Mouse (Mus musculus) spleen, postnatal 10 days (tissue): ENCODE measurements around the gene Cinp.
A peak's percentile ranks its signal among the peaks of the same experiment; 100 is the strongest.

Experiments used
- DNase-seq, 2 experiments: peaks; one replicate each; pipeline ENCODE4 v3.0.0; 2021 to 2022; ENCODE audit warnings: low spot score in 2 of 2

The Cinp gene

DNA sequence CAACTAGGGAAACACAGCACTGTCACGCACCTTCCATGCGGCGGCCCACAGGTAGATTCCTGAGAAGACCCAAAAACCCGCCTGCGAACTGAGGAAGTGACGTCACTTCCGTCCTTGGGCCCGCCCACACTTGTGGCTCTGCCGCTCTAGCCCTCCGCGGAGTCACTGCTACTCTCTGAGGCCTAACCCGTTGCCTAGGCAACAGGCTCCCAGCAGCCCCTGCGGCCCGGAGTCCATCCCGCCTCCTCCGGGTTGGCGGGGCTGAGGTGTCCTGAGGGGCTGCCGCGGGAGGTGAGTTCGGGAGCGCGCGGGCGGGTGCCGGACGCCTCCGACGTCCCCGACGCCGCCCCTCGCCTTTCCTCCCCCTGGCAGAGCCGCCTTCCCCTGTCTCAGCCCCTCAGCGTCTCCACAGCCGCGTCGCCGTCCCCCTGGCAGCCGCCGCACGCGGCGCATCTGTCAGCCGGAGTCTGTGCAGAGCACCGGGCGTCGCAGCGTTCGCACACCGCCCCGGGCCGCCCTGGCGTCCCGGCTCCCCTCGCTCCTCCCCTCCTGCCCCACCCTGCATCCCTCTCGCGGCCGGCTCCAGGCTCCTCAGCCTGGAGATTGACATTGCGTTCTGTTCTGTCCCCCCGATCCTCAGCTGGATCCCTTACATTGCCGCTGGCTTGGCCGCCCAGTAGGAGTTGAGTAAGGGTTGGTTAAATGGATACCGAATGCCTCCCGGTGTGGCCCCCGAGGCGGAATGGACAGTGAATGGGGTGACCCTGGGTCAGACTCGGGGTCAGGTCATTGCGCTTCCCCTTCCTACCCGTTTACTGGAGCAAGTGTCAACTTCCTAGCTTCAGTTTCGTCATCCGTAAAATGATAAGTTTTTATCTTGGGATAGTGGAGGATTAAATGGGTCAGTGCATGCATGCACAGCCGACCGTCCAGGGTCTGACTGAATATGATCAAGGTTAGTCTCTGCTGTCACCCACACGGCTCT is at the start of gene Cinp, which contains the start of gene Tecpr2:
Cinp (minus strand) TSS at position 110 of the 985 bp plus-strand sequence.
Tecpr2 (plus strand) TSS at position 229 of the 985 bp plus-strand sequence.
- peak; percentile 93 to 98 for DNase-seq

DNA sequence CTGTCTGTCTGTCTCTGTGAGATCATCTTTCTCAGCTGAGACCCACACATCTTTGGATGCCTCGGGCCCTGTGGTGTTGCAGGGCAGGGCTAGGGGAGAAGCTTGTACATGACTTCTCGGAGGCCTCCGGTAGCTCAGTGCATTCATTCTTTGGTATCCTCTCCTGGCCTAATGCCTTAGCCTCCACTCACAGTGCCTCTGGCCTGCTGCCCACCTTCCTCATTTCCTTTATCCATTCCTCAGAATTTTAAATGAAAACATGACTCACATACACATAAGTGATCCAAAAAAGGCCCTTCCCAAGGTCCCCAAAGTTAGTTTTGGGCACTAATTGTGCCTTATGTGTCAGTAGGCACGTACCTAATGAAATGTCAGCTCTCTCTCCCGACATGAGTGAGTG is 48.6 kb upstream of the Cinp start:
- no peak for DNase-seq

DNA sequence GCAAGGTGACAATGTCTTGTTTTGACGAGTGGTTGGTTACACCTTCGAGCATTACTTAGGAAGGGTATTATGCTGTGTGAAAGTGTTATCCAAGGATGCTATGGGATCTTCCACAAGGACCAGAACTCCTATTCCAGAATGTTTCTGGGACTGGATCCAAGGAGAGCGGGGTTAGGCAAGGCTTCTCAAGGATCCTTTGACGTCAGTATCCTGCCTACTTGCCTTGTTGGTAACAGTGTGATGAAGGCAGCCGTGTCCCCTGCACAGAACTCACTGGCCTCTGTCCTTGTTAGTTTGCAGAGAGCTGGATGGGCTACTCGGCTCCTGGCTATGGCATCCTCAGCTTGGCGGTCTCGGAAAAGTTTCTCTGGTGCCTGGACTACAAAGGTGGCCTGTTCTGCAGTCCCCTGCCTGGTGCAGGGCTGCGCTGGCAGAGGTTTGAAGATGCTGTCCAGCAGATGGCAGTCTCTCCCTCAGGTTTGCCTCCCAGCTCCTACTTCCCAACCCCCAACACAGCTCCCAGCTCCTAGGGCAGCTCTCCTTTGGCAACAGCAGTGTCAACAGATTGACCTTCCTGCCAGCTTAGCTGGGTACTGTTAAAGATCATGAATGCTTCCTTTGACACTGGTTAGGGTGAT is 47.2 kb upstream of the Cinp start:
- peak; percentile 73 to 85 for DNase-seq

DNA sequence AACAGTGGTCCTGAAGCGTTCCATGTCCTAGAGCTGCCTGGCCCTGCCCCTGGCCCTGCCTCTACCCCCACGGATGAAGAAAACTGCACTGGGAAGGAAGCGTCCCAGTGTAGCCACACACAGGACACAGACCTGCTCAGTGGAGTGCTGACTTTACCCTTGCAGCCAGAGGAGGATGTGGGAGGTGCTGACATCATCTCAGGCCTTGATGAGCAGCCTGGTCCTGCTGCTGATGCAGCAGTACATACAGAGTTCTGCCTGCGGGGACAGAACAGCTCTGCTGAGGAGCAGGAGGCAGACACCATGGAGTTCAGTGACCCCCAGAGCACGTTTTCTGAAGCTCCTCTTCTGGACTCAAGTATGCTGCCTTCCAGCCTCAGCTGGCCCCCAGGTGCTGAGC is 43.9 kb upstream of the Cinp start:
- no peak for DNase-seq

DNA sequence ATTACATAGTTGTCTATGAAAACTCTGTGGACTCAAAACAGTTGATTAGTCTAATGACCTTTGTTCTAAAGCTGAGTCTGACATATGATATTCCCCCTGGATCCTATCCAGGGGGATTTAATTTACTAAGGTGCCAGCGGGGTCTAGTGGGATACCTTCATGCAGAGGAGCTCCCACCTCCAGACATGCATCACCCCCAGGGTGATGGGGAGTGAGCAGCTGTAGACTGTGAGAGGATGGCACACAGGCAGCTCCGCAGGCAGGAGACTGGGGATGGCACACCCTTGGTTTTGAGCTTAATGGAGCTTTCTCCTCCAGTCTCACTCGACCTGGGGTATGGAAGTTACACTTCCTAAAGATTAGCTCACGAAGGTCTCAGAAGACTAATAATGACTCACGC is 32.6 kb upstream of the Cinp start:
- DNase-seq = no peak

DNA sequence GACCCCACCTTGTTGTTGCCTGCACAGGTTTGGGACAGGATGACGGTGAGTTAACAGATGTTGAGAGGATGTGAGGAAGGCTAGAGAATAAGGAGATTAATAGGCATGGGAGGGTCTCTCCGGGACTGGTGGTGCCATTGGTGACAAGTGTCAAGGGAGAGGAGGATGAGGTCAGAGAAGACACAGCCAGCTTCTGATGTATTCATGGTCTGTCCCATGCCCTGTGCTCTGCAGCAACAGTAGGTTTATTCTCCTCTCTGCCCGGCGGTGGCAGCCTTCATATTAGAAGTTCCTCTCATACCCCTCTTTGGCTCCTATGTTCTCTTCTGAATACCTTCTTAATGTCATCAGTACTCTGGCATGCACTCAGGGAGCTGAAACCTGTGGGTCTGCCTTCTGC is 31.3 kb upstream of the Cinp start:
- DNase-seq = no peak

- DNase-seq = no peak
Observed at GRCm38 (mm10) chr12:110915761-110916160, 26.8 kb upstream of the Cinp start.

DNA sequence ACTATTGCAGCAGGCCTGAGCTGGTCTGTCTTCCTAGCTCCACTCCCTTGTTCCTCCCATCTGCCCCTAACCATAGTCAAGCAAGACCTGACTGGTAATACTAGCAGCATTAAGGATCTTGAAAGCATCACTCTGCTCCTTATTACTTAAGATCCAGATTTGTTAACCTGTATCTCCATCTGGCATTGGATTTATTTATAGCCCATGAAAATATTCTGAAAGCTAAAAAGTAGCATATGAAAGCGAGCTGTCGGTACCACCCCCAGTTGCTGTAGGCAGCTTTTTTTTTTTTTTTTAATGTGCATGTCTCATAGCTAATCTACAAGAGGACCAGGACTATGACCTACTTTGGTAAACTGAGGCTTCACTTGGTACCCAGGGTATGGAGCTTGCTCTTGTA is 21.0 kb upstream of the Cinp start:
- DNase-seq = no peak

DNA sequence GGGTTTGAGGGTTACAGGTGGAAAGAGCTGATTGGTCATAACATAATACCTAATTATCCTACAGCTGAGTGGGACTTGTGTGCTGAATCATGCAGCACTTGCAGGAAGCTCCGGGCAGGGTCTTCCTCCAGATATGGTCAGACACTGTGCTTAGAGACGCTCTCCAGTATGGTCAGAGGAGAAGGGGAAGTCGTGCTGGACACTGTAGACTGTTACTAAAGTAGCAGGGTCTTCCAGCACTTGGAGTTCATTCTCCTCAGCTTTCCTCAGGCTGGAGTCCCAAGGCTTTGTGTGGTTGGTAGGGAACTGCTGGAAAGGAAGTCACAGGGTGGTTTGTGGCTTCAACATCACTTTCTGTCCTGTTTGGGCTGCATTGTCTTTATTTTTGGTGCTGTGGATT is 18.9 kb upstream of the Cinp start:
- no peak for DNase-seq

GRCm38 (mm10) chr12:110903536-110903935 is 14.6 kb upstream of the Cinp start:
- DNase-seq = peak in 1 of 2 experiments; percentile 54

- DNase-seq = no peak
Observed at GRCm38 (mm10) chr12:110902106-110902505, 13.2 kb upstream of the Cinp start.

DNA sequence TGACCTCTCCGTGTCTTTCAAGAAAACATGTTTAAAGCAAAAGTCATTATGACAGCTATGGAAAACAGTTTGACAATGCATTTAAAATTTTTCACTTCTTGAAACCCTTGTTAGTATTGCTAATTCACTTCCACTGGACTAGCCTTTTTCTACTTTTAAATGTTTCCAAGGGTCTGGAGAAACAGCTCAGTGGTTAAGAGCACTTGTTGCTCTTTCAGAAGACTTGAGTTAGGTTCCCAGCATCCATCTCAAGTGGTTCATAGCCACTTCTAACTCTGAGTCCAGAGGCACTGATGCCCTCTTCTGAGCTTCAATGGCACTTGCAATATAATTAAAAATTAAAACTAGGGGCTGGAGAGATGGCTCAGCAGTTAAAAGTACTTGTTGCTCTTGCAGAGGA is 2.9 kb upstream of the Cinp start:
- no peak for DNase-seq

- no peak for DNase-seq
Observed at GRCm38 (mm10) chr12:110888606-110889005, 339 bp downstream of the Cinp start.

DNA sequence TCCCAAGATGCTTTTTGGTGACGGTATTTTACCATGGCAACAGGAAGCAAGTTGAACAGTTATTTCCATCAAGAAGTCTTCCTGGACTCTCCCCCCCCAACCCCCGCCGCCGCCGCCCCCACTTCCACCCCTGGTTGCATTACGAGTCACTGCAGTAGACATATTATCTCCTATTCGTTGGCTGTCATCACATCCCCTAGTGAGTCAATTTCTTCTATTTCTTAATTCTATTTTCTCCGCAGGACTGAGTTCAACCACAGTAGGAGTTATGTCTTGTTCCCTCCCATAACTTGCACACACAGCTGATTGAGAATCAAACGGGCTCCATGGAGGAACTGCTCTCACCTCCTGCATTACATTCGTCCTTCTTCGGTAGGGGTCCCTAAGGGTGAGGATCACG is 839 bp downstream of the Cinp start:
- DNase-seq = no peak

- DNase-seq = no peak
Observed at GRCm38 (mm10) chr12:110885251-110885650, 3.7 kb downstream of the Cinp start.

DNA sequence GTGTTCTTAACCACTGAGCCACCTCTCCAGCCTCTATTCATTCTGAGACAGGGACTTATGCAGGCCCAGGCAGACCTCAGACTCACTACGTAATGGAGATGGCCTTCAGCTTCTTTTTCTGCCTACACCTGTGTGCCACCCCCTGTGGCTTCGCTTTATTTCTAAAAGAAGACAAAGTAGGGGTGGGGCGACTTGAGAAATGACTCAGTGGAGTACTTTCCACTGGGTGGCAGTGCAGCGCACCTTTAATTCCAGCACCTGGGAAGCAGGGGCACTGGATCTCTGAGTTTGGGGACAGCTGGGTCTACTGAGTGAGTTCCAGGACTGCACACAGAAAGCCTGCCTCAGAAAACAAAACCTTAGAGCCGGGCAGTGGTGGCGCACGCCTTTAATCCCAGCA is 6.7 kb downstream of the Cinp start:
- no peak for DNase-seq

GRCm38 (mm10) chr12:110875351-110875750 is 13.6 kb downstream of the Cinp start:
- DNase-seq = no peak

DNA sequence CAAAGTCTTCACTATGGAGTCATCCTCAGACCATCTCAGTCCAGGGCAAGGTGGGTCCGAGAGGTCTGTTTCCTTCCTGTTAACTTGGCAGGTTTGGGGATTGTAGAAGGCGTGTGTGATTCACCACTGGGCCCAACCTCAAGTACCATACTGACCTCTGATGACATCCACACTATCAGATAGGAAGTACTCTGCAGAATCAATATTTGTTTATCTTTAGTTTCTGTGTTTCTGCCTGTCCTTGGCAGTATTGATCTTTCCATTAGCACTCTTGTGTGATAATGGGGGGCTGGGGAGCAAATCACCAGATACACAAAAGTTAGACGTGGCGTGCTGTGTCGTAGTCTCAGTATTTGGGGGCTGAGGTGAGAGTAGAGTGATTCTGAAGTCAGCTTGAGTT is 17.7 kb downstream of the Cinp start:
- no peak for DNase-seq

DNA sequence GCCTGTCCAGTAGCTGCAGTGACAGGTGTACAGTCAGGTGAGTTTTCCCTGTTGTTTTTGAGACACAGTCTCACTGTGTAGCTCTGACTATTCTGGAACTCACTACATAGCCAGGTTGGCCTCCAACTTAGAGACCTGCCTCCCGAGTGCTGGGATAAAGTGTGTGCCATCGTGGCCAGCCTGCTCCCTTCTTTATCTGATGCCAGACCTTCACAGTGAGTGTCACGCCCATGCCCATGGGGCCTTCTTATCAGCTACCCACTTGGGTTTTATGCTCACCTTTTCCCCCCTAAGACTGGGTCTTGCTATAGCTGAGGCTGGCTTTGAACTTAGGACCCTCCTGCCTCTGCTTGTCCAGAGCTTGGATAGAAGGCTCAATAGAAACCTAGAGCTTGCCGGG is 18.8 kb downstream of the Cinp start:
- no peak for DNase-seq

GRCm38 (mm10) chr12:110865989-110866388 is 23.0 kb downstream of the Cinp start:
- DNase-seq = no peak

DNA sequence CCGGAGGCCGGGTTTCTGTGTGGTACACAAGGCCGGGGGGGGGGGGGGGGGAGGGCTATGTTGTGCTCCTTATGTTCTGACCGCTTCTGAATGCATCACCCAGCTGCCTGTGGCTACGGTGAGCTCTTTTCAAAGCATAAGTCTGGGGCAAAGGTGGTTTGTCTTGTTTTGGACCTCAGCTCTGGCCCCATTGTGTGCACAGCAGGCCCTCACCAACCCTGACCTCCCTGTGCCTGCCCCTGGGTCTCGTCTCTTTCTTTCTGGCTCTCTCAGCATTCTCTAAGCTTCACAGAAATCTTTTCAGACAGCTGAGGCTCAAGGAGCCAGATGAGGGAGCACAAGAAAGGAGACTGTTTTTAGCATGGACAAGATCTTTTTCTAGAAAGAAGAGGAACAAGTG is 23.4 kb downstream of the Cinp start:
- DNase-seq = no peak

- no peak for DNase-seq
Observed at GRCm38 (mm10) chr12:110864008-110864407, 24.9 kb downstream of the Cinp start.

GRCm38 (mm10) chr12:110861256-110861655 is 27.7 kb downstream of the Cinp start:
- DNase-seq = no peak
